Comparison of ENCODE assay signal across 8 mouse cellular contexts in the genomic region with DNA sequence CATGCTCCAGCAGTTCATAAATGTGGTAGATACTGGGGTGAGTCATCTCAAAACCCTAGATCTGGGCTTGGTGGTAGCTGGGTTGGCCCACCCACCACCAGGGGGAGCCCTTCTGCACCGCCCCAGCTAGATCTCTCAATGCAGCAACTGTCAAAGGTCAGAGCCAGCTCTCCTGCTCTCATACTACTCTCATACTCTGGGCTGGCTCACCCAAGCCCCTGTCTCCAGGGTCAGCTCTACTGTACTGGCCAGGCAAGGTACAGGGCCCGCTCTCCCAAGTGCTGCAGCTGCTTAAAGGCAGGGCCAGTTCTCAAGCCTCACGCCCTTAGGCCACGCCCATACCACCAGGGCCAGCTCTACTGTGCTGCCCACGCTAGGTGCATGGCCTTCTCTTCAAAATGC. TPM values are rescaled to one million over a fixed set of nuclear protein-coding genes. Genes with fewer than 3 reads are reported as not detected.
DNase-seq lines count a peak whose midpoint lies in the region; ATAC-seq and TF ChIP-seq lines count a peak whose summit lies in the region.

No protein-coding gene starts in this region.

- no peaks in the 10 kb centered on the region for H3K27me3 ChIP-seq in neural tube, embryonic 15.5 days (replicated peaks)
- H3K27me3 ChIP-seq in erythroblast, embryonic 14.5 days (ENCODE audit: control insufficient read depth): no peaks in the 10 kb centered on the region
- no peaks in the 10 kb centered on the region for H3K27me3 ChIP-seq in liver, adult 2 months (ENCODE audit: control insufficient read depth, insufficient read depth, low read length)

- WGBS in neural tube, embryonic 15.5 days: 64% methylated on average over 5 of the region's 5 CpGs
- WGBS in liver, adult 2 months: 60% methylated on average over 5 of the region's 5 CpGs

- 0 out of 2 replicates have a peak, but pooled peaks have one; percentile 11 for TF ChIP-seq POLR2A in liver, adult 2 months (IDR thresholded peaks at IDR 0.05; ENCODE audit: extremely low read depth, insufficient read depth, low read length)

- no peak overlapping the region for H3K9ac ChIP-seq in neural tube, embryonic 15.5 days (replicated peaks)
- H3K9ac ChIP-seq in liver, adult 2 months (ENCODE audit: low read depth, low read length): peak overlapping the region; percentile 32; the same call in 1 of the 2 replicates

- no peak overlapping the region for H3K4me3 ChIP-seq in neural tube, embryonic 15.5 days (replicated peaks)
- peak overlapping the region; percentile 53 for H3K4me3 ChIP-seq in erythroblast, embryonic 14.5 days (replicated peaks)
- H3K4me3 ChIP-seq in liver, adult 2 months (ENCODE audit: insufficient read depth, low read depth, low read length): peak overlapping the region; percentile 50; the same call in 1 of the 2 replicates

- no peaks in the 10 kb centered on the region for H3K9me3 ChIP-seq in neural tube, embryonic 15.5 days (replicated peaks)
- H3K9me3 ChIP-seq in erythroblast, embryonic 14.5 days (ENCODE audit: control insufficient read depth, low read length): no peaks in the 10 kb centered on the region

- no peak overlapping the region for H3K4me2 ChIP-seq in neural tube, embryonic 15.5 days

- H3K79me2 ChIP-seq in liver, adult 2 months (ENCODE audit: control insufficient read depth, insufficient read depth, low read length): no peaks in the 10 kb centered on the region

- H3K4me1 ChIP-seq in neural tube, embryonic 15.5 days: no peaks in the 10 kb centered on the region
- peaks cover 28% of the 10 kb centered on the region for H3K4me1 ChIP-seq in erythroblast, embryonic 14.5 days (ENCODE audit: control insufficient read depth)
- no peaks in the 10 kb centered on the region for H3K4me1 ChIP-seq in liver, adult 2 months (ENCODE audit: control insufficient read depth, insufficient read depth, low read length)

- ATAC-seq in neural tube, embryonic 15.5 days (ENCODE audit: low FRiP score): no peak

- no peak overlapping the region for H3K27ac ChIP-seq in neural tube, embryonic 15.5 days (replicated peaks)
- H3K27ac ChIP-seq in liver, adult 2 months (replicated peaks; ENCODE audit: insufficient read depth, low read depth, low read length): no peak overlapping the region

- no peaks in the 10 kb centered on the region for H3K36me3 ChIP-seq in neural tube, embryonic 15.5 days
- peaks cover under 1% of the 10 kb centered on the region for H3K36me3 ChIP-seq in erythroblast, embryonic 14.5 days (ENCODE audit: control insufficient read depth)
- no peaks in the 10 kb centered on the region for H3K36me3 ChIP-seq in liver, adult 2 months (ENCODE audit: control insufficient read depth, insufficient read depth, low read length)

- DNase-seq in neural tube, embryonic 10.5 days (ENCODE audit: extremely low spot score, low spot score): peak; percentile 50
- DNase-seq in brain, adult 2 months (ENCODE audit: low read depth, low spot score): peak; percentile 35
- DNase-seq in heart, postnatal 4 days: peak; percentile 84
- peak; percentile 29 for DNase-seq in liver, adult 2 months (ENCODE audit: extremely low read depth, low read depth, low spot score)
- DNase-seq in natural killer cell, adult 2 months (ENCODE audit: low spot score in 2 of 2): peak; percentile 72 to 81
- DNase-seq in thymus, postnatal 10 days (ENCODE audit: low spot score in 2 of 2): peak; percentile 62 to 88

- TF ChIP-seq CTCF in liver, adult 2 months (IDR thresholded peaks at IDR 0.05; ENCODE audit: low read depth, low read length): peak; percentile 90

RNA-seq across cellular contexts. Expression of gene Phospho2, which starts 13.5 kb away (rescaled TPM):
- 35.0 and 36.3 TPM in 2 replicates for polyA plus RNA-seq in neural tube, embryonic 15.5 days (2015; fragmentation: Nextera tagmentation; extraction: Ambion mirVana)
- polyA plus RNA-seq in erythroblast, embryonic 14.5 days (2012): 0.64 and 0.77 TPM in 2 replicates
- total RNA-seq in heart, postnatal 4 days (2021): 10 to 100 TPM; 12.2 to 15.3 TPM
- total RNA-seq in liver, adult 2 months (2014; rRNA removed): 29.6 and 34.4 TPM in 2 replicates
- 36.0 and 39.8 TPM in 2 replicates for polyA plus RNA-seq in liver, adult 2 months (2012; rRNA removed)

RNA-seq across cellular contexts. Expression of gene Ccdc173, which starts 13.5 kb away (rescaled TPM):
- polyA plus RNA-seq in neural tube, embryonic 15.5 days (2015; fragmentation: Nextera tagmentation; extraction: Ambion mirVana): 1.9 and 2.2 TPM in 2 replicates
- polyA plus RNA-seq in erythroblast, embryonic 14.5 days (2012): not detected in 2 replicates
- total RNA-seq in heart, postnatal 4 days (2021): under 1 TPM; 0.43 to 0.99 TPM
- total RNA-seq in liver, adult 2 months (2014; rRNA removed): 0.13 and 0.37 TPM in 2 replicates
- not detected in 2 replicates for polyA plus RNA-seq in liver, adult 2 months (2012; rRNA removed)

RNA-seq across cellular contexts. Expression of gene Klhl23, which starts 18.8 kb away (rescaled TPM):
- polyA plus RNA-seq in neural tube, embryonic 15.5 days (2015; fragmentation: Nextera tagmentation; extraction: Ambion mirVana): 88.3 and 96.9 TPM in 2 replicates
- polyA plus RNA-seq in erythroblast, embryonic 14.5 days (2012): 0.05 and 0.09 TPM in 2 replicates
- total RNA-seq in heart, postnatal 4 days (2021): 10 to 100 TPM; 56.7 to 62.7 TPM
- total RNA-seq in liver, adult 2 months (2014; rRNA removed): 1.5 and 2.3 TPM in 2 replicates
- polyA plus RNA-seq in liver, adult 2 months (2012; rRNA removed): 0.22 and 0.46 TPM in 2 replicates

RNA-seq across cellular contexts. Expression of gene Ssb, which starts 58.5 kb away (rescaled TPM):
- polyA plus RNA-seq in neural tube, embryonic 15.5 days (2015; fragmentation: Nextera tagmentation; extraction: Ambion mirVana): 263 and 279 TPM in 2 replicates
- polyA plus RNA-seq in erythroblast, embryonic 14.5 days (2012): 1.2 and 1.5 TPM in 2 replicates
- total RNA-seq in heart, postnatal 4 days (2021): 100 to 1,000 TPM; 112 to 114 TPM
- 20.9 and 40.3 TPM in 2 replicates for total RNA-seq in liver, adult 2 months (2014; rRNA removed)
- polyA plus RNA-seq in liver, adult 2 months (2012; rRNA removed): 1.5 and 1.8 TPM in 2 replicates

Comparison
In these comparisons a context has a peak if more than half of its experiments do, and no peak if none do; other contexts are left out.
1. DNase-seq: peak in every context shown above with its lines; median percentile 84 in heart, postnatal 4 days; 76 in natural killer cell, adult 2 months; 75 in thymus, postnatal 10 days; 50 in neural tube, embryonic 10.5 days; 35 in brain, adult 2 months; 29 in liver, adult 2 months.
2. RNA of gene Phospho2, which starts 13.5 kb away (polyA plus RNA-seq): 36.0 to 39.8 TPM in liver, adult 2 months and 35.0 to 36.3 TPM in neural tube, embryonic 15.5 days; 0.64 to 0.77 TPM in erythroblast, embryonic 14.5 days; every median in the first group is over 10 times any median in the second.
3. RNA of gene Klhl23, which starts 18.8 kb away (polyA plus RNA-seq): 88.3 to 96.9 TPM in neural tube, embryonic 15.5 days; 0.22 to 0.46 TPM in liver, adult 2 months and 0.05 to 0.09 TPM in erythroblast, embryonic 14.5 days; every median in the first group is over 10 times any median in the second.